Mouse (Mus musculus) CH12.LX (cell line): Measurements from ENCODE around the gene Gapdh. TPM values are rescaled to one million over a fixed set of nuclear protein-coding genes. Genes with fewer than 3 reads are reported as not detected.

Experiments
- DNase-seq: peaks from one replicate; pipeline ENCODE4 v3.0.0-alpha.2; 2013; ENCODE audit errors: extremely low read depth
- H3K27ac ChIP-seq: 2 replicates; pipeline ENCODE4 v1.5.1; 2012; ENCODE audit warnings: low read depth, mild to moderate bottlenecking, control low read depth, moderate library complexity; ENCODE audit not compliant: insufficient read depth
- H3K27me3 ChIP-seq: replicated peaks from 2 replicates; pipeline ENCODE3; 2012; ENCODE audit warnings: inconsistent platforms
- H3K36me3 ChIP-seq, 2 experiments: replicated peaks in 1 of 2; 2 replicates each; pipeline versions ENCODE3 to v1.6.1; 2012; ENCODE audit warnings: inconsistent platforms in 1 of 2, low read length in 1 of 2, mild to moderate bottlenecking in 1 of 2, mixed read lengths in 1 of 2, moderate library complexity in 1 of 2; ENCODE audit not compliant: control insufficient read depth in 1 of 2, insufficient read depth in 1 of 2
- H3K4me1 ChIP-seq, 2 experiments: 2 replicates each; pipeline ENCODE4 v1.6.1; 2012; ENCODE audit warnings: inconsistent platforms in 1 of 2, moderate library complexity in 1 of 2; ENCODE audit not compliant: insufficient read depth in 2 of 2, control insufficient read depth in 1 of 2
- H3K4me2 ChIP-seq: 2 replicates; pipeline ENCODE4 v1.6.1; 2012; ENCODE audit warnings: low read depth, mild to moderate bottlenecking, control low read depth; ENCODE audit not compliant: poor library complexity, insufficient read depth, severe bottlenecking
- H3K4me3 ChIP-seq, 3 experiments: fragments of 150-350 bp in 1 of 3; sonication (generic) in 1 of 3; replicated peaks in 1 of 3; 2 replicates each; pipeline versions ENCODE3 to v1.5.1; 2011 to 2012; ENCODE audit warnings: low read depth in 2 of 3, low read length in 2 of 3, mild to moderate bottlenecking in 2 of 3, moderate library complexity in 2 of 3, control low read depth in 1 of 3, improper control_type of control experiment in 1 of 3, inconsistent platforms in 1 of 3, mixed read lengths in 1 of 3; ENCODE audit not compliant: poor library complexity in 1 of 3
- H3K79me2 ChIP-seq: replicated peaks from 2 replicates; pipeline ENCODE4 v1.6.1; 2012; ENCODE audit warnings: mild to moderate bottlenecking, moderate library complexity; ENCODE audit not compliant: control insufficient read depth, poor library complexity, insufficient read depth, severe bottlenecking; ENCODE audit errors: extremely low read depth
- H3K9ac ChIP-seq: 2 replicates; pipeline ENCODE4 v1.6.1; 2012; ENCODE audit warnings: low read depth, mild to moderate bottlenecking, control low read depth, moderate library complexity; ENCODE audit not compliant: insufficient read depth
- H3K9me3 ChIP-seq: replicated peaks from 2 replicates; pipeline ENCODE3; 2012; ENCODE audit warnings: low read length, inconsistent platforms, mixed read lengths
- CHD1 ChIP-seq: IDR thresholded peaks from 2 replicates; pipeline ENCODE4 v1.6.1; 2012; ENCODE audit warnings: low read depth, low read length, improper control_type of control experiment, inconsistent platforms
- CHD2 ChIP-seq: IDR thresholded peaks from 2 replicates; pipeline ENCODE4 v1.6.1; 2011; ENCODE audit warnings: low read length, improper control_type of control experiment
- CTCF ChIP-seq, 2 experiments: IDR thresholded peaks in 1 of 2; conservative IDR thresholded peaks in 1 of 2; 2 replicates each; pipeline ENCODE4 v1.5.1; 2011 to 2012; ENCODE audit warnings: low read depth in 2 of 2, low read length in 2 of 2, improper control_type of control experiment in 1 of 2, inconsistent platforms in 1 of 2, mild to moderate bottlenecking in 1 of 2, moderate library complexity in 1 of 2
- ETS1 ChIP-seq: conservative IDR thresholded peaks from 2 replicates; pipeline ENCODE4 v1.6.1; 2012; ENCODE audit warnings: low read depth, mild to moderate bottlenecking, inconsistent platforms, low read length, improper control_type of control experiment, moderate library complexity
- GABPA ChIP-seq: IDR thresholded peaks from 2 replicates; pipeline ENCODE4 v1.6.1; 2012; ENCODE audit warnings: low read depth, low read length, improper control_type of control experiment, inconsistent platforms; ENCODE audit not compliant: insufficient replicate concordance
- HCFC1 ChIP-seq: IDR thresholded peaks from 2 replicates; pipeline ENCODE4 v1.6.1; 2012; ENCODE audit warnings: low read depth, mild to moderate bottlenecking, inconsistent platforms, low read length, improper control_type of control experiment
- IRF4 ChIP-seq: IDR thresholded peaks from 2 replicates; pipeline ENCODE4 v1.6.1; 2014; ENCODE audit warnings: low read depth, mild to moderate bottlenecking, inconsistent platforms, low read length, improper control_type of control experiment
- MAX ChIP-seq: IDR thresholded peaks from 2 replicates; pipeline ENCODE4 v1.6.1; 2011; ENCODE audit warnings: low read length, improper control_type of control experiment
- MEF2A ChIP-seq: IDR thresholded peaks from 2 replicates; pipeline ENCODE4 v1.6.1; 2014; ENCODE audit warnings: low read depth, mild to moderate bottlenecking, inconsistent platforms, low read length, improper control_type of control experiment, borderline replicate concordance
- MYC ChIP-seq: IDR thresholded peaks from 2 replicates; pipeline ENCODE4 v1.6.1; 2011; ENCODE audit warnings: low read depth, mild to moderate bottlenecking, improper control_type of control experiment, low read length
- NRF1 ChIP-seq: IDR thresholded peaks from 2 replicates; pipeline ENCODE4 v1.6.1; 2014; ENCODE audit warnings: low read depth, mild to moderate bottlenecking, inconsistent platforms, low read length, improper control_type of control experiment, moderate library complexity
- RAD21 ChIP-seq: IDR thresholded peaks from 2 replicates; pipeline ENCODE4 v1.6.1; 2011; ENCODE audit warnings: low read depth, mild to moderate bottlenecking, low read length, improper control_type of control experiment, moderate library complexity
- SIN3A ChIP-seq: IDR thresholded peaks from 2 replicates; pipeline ENCODE4 v1.6.1; 2012; ENCODE audit warnings: low read length, improper control_type of control experiment, inconsistent platforms
- SMC3 ChIP-seq: IDR thresholded peaks from 2 replicates; pipeline ENCODE4 v1.6.1; 2011; ENCODE audit warnings: low read depth, low read length, improper control_type of control experiment
- TBP ChIP-seq: conservative IDR thresholded peaks from 2 replicates; pipeline ENCODE4 v1.6.1; 2011; ENCODE audit warnings: low read depth, low read length, improper control_type of control experiment
- UBTF ChIP-seq: IDR thresholded peaks from 2 replicates; pipeline ENCODE4 v1.6.1; 2012; ENCODE audit warnings: low read depth, mild to moderate bottlenecking, inconsistent platforms, low read length, improper control_type of control experiment, moderate library complexity
- USF2 ChIP-seq: conservative IDR thresholded peaks from 2 replicates; pipeline ENCODE4 v1.6.1; 2011; ENCODE audit warnings: low read depth, low read length, improper control_type of control experiment
- ZKSCAN1 ChIP-seq: IDR thresholded peaks from 2 replicates; pipeline ENCODE4 v1.6.1; 2012; ENCODE audit warnings: low read depth, inconsistent platforms, low read length, improper control_type of control experiment, borderline replicate concordance
- ZNF384 ChIP-seq: IDR thresholded peaks from 2 replicates; pipeline ENCODE4 v1.6.1; 2012; ENCODE audit warnings: low read depth, low read length, improper control_type of control experiment, inconsistent platforms
- dilution Hi-C: fragments of 300-500 bp; cut with MboI; formaldehyde crosslinking; loops from 2 replicates; pipeline ENCODE4 v1.14.3; 2020; ENCODE audit warnings: low sequenced_read_pairs; ENCODE audit not compliant: extremely low pct_unique_long_range_greater_than_20kb, extremely low pct_ligation_motif_present
- in situ Hi-C: fragments of 300-500 bp; cut with MboI; formaldehyde crosslinking; loops from 3 replicates; pipeline ENCODE4 v1.14.3; 2019; ENCODE audit warnings: low sequenced_read_pairs, low pct_ligation_motif_present, low pct_unique_long_range_greater_than_20kb, mixed read lengths
- polyA plus RNA-seq: library from polyadenylated mRNA; unstranded; fragments of >175 nt; gene quantifications from 2 replicates; pipeline ENCODE4 v1.2.1, GENCODE M21; 2012; ENCODE audit warnings: low read depth; ENCODE audit not compliant: insufficient read length
- total RNA-seq, 2 experiments: library from RNA; depleted of rRNA; stranded (reverse); fragments of 300-350 nt in 1 of 2; fragments of >200 nt in 1 of 2; gene quantifications; 2 replicates each; pipeline ENCODE4 v1.2.3; 2012 to 2014

Gapdh gene
- total and polyA plus RNA-seq, 3 experiments, result 2,268 to 2,925 (median 2,654) TPM

- H3K9me3 ChIP-seq, result no peaks in the 10 kb centered on the region
- no peak for DNase-seq
- H3K9ac ChIP-seq, result no peak overlapping the region
- in situ Hi-C loops, result loop anchor here (5.0 kb wide), 1 partner anchor 117 kb away; no protein-coding TSS in a partner anchor
- TF ChIP-seq ZNF384 (no peak), GABPA (no peak), CHD2 (no peak), USF2 (no peak), NRF1 (no peak), TBP (no peak), UBTF (no peak), IRF4 (no peak), MAX (no peak), CTCF (conservative IDR thresholded peaks at IDR 0.05 in 1 of 2, IDR thresholded peaks at IDR 0.05 in 1 of 2; ENCODE audit: low read depth in 2 of 2, low read length in 2 of 2) (no peak), ZKSCAN1 (no peak), HCFC1 (no peak), ETS1 (no peak), SIN3A (no peak), MEF2A (no peak)
- TF ChIP-seq, all 38 proteins: peak for 0
- H3K4me2 ChIP-seq, result no peak overlapping the region
- dilution Hi-C loops, result no loop called here
- H3K79me2 ChIP-seq, result no peaks in the 10 kb centered on the region
- no peak overlapping the region for H3K4me3 ChIP-seq
- H3K27ac ChIP-seq, result no peak overlapping the region
- no peaks in the 10 kb centered on the region for H3K4me1 ChIP-seq
- no peaks in the 10 kb centered on the region for H3K27me3 ChIP-seq
- H3K36me3 ChIP-seq, result peaks cover 69 to 90% of the 10 kb centered on the region in 2 experiments
These were observed 11.0 kb downstream of the Gapdh start for GRCm38 (mm10) chr6:125155262-125155661.

GRCm38 (mm10) chr6:125154550-125154949 is 11.7 kb downstream of the Gapdh start:
- no peak for DNase-seq
- Histone ChIP-seq H3K4me3 (no peak overlapping the region), H3K79me2 (no peaks in the 10 kb centered on the region), H3K4me1 (no peaks in the 10 kb centered on the region), H3K27me3 (no peaks in the 10 kb centered on the region), H3K27ac (no peak overlapping the region), H3K9ac (no peak overlapping the region; the same call in 1 of the 2 replicates)
- in situ Hi-C loops, result no loop called here
- peak; percentile 45 for TF ChIP-seq SMC3
- no peak for TF ChIP-seq HCFC1
- TF ChIP-seq CTCF (conservative IDR thresholded peaks at IDR 0.05 in 1 of 2, IDR thresholded peaks at IDR 0.05 in 1 of 2; ENCODE audit: low read depth in 2 of 2, low read length in 2 of 2), result peak in 1 of 2 experiments; percentile 54; a peak in 2 of 4 replicates
- peak; percentile 89 for TF ChIP-seq MYC
- TF ChIP-seq CHD1, result no peak
- TF ChIP-seq RAD21, result peak; percentile 42
- TF ChIP-seq, all 38 proteins: peak for 4
- H3K4me2 ChIP-seq, result no peak overlapping the region
- no peaks in the 10 kb centered on the region for H3K9me3 ChIP-seq
- H3K36me3 ChIP-seq, result peaks cover 66 to 87% of the 10 kb centered on the region in 2 experiments
- dilution Hi-C loops, result no loop called here
